Mouse (Mus musculus): ENCODE results near the gene Ankrd13a. TPM values are rescaled to one million over a fixed set of nuclear protein-coding genes. Genes with fewer than 3 reads are reported as not detected.

Ankrd13a gene
- 161 TPM for total RNA-seq (2023)

GRCm38 (mm10) chr5:114774403-114775051 is at the start of gene Ankrd13a:
Ankrd13a (plus strand) TSS chr5:114774677.

GRCm38 (mm10) chr5:114775056-114775979 is 841 bp downstream of the Ankrd13a start, which contains the start of gene Git2:
Git2 (minus strand) TSS chr5:114775517.

GRCm38 (mm10) chr5:114822796-114823688 is 48.6 kb downstream of the Ankrd13a start, which contains the start of gene 1500011B03Rik:
1500011B03Rik (minus strand) TSS chr5:114823468.

GRCm38 (mm10) chr5:114853364-114853763 is 78.9 kb downstream of the Ankrd13a start, which contains the start of gene 4930519G04Rik:
4930519G04Rik (plus strand) TSS chr5:114853664.

Other genes with a start within 250 kb of the Ankrd13a start
- 10.4 TPM for gene Fam222a, start 206.7 kb upstream of the Ankrd13a start, total RNA-seq (2023)
- 1.6 TPM for gene Trpv4, start 116.3 kb upstream of the Ankrd13a start, total RNA-seq (2023)
- gene Gltp, start 83.7 kb upstream of the Ankrd13a start, total RNA-seq (2023): 126 TPM
- 21.8 TPM for gene Tchp, start 66.9 kb upstream of the Ankrd13a start, total RNA-seq (2023)
- gene Git2, start 840 bp downstream of the Ankrd13a start, total RNA-seq (2023): 175 TPM
- gene 1500011B03Rik, start 48.8 kb downstream of the Ankrd13a start, total RNA-seq (2023): 50.6 TPM
- not detected for gene 4930519G04Rik, start 79.0 kb downstream of the Ankrd13a start, total RNA-seq (2023)
- not detected for gene Gm9936, start 84.0 kb downstream of the Ankrd13a start, total RNA-seq (2023)
- gene Oasl2, start 122.3 kb downstream of the Ankrd13a start, total RNA-seq (2023): 10.5 TPM
- gene Oasl1, start 148.6 kb downstream of the Ankrd13a start, total RNA-seq (2023): 2.5 TPM
- 30.9 TPM for gene 2210016L21Rik, start 167.5 kb downstream of the Ankrd13a start, total RNA-seq (2023)
- not detected for gene Hnf1a, start 196.4 kb downstream of the Ankrd13a start, total RNA-seq (2023)
- gene Sppl3, start 236.5 kb downstream of the Ankrd13a start, total RNA-seq (2023): 57.6 TPM